ENCODE assay signal across 11 mouse cellular contexts in the genomic region with DNA sequence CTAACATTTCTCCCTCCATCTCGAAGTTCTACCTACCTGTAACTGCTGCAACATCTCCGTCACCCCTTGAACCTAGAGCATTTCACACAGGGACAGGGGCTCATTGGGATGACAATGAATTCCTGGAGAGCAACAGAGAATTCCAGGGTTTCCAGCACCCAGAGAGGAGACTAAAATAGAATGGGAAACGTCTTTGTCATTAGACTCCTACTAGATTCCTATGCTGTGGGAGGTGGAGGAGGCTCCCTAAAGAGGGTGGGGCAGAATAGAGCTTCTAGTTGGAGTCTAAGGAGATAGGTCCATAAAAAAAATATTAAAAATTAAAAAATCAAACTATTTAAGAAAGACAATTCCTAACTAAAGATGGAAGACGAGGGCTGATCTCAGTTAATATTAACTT. TPM values are rescaled to one million over a fixed set of nuclear protein-coding genes. Genes with fewer than 3 reads are reported as not detected.
DNase-seq lines count a peak whose midpoint lies in the region; ATAC-seq lines count a peak whose summit lies in the region.
"Had no signal": no experiment of that assay in that cellular context is flagged by ENCODE, and none has a peak within 500 bp of the region (broad histone marks: within the 10 kb centered on the region; RNA-seq: fewer than 3 reads in every experiment).

No protein-coding gene starts in this region.

- peak overlapping the region; percentile 57 for H3K4me3 ChIP-seq in kidney, embryonic 15.5 days (replicated peaks)
- peak overlapping the region; percentile 54 for H3K4me3 ChIP-seq in embryonic facial prominence, embryonic 11.5 days (ENCODE audit: low read depth, low read length)
- H3K4me3 ChIP-seq in hindbrain, embryonic 12.5 days = peak overlapping the region; percentile 62
- peak overlapping the region; percentile 75 for H3K4me3 ChIP-seq in midbrain, embryonic 16.5 days (ENCODE audit: low read depth, low read length)
- no peak overlapping the region for H3K4me3 ChIP-seq in liver, embryonic 12.5 days

- H3K36me3 ChIP-seq in kidney, embryonic 15.5 days = no peaks in the 10 kb centered on the region
- no peaks in the 10 kb centered on the region for H3K36me3 ChIP-seq in embryonic facial prominence, embryonic 11.5 days (replicated peaks; ENCODE audit: control insufficient read depth, insufficient read depth, low read depth, low read length)
- H3K36me3 ChIP-seq in hindbrain, embryonic 12.5 days = no peaks in the 10 kb centered on the region
- no peaks in the 10 kb centered on the region for H3K36me3 ChIP-seq in midbrain, embryonic 16.5 days (ENCODE audit: control insufficient read depth, insufficient read depth, low read length)
- no peaks in the 10 kb centered on the region for H3K36me3 ChIP-seq in liver, embryonic 12.5 days

- no peak overlapping the region for H3K27ac ChIP-seq in kidney, embryonic 15.5 days
- H3K27ac ChIP-seq in embryonic facial prominence, embryonic 11.5 days (replicated peaks; ENCODE audit: low read depth, low read length) = no peak overlapping the region
- peak overlapping the region; percentile 86; the same call in 1 of the 2 replicates for H3K27ac ChIP-seq in hindbrain, embryonic 12.5 days
- H3K27ac ChIP-seq in midbrain, embryonic 16.5 days (ENCODE audit: low read length) = peak overlapping the region; percentile 98
- H3K27ac ChIP-seq in liver, embryonic 12.5 days = no peak overlapping the region

- peaks cover 7% of the 10 kb centered on the region for H3K4me1 ChIP-seq in kidney, embryonic 15.5 days
- H3K4me1 ChIP-seq in embryonic facial prominence, embryonic 11.5 days (ENCODE audit: control insufficient read depth, insufficient read depth, low read length) = no peaks in the 10 kb centered on the region
- 0 out of 2 replicates have a peak, but pooled peaks cover 2% of the 10 kb centered on the region for H3K4me1 ChIP-seq in hindbrain, embryonic 12.5 days
- peaks cover 12% of the 10 kb centered on the region for H3K4me1 ChIP-seq in midbrain, embryonic 16.5 days (ENCODE audit: control insufficient read depth, insufficient read depth, low read length)
- H3K4me1 ChIP-seq in liver, embryonic 12.5 days = no peaks in the 10 kb centered on the region

- H3K9me3 ChIP-seq in kidney, embryonic 15.5 days (replicated peaks) = no peaks in the 10 kb centered on the region
- H3K9me3 ChIP-seq in embryonic facial prominence, embryonic 11.5 days (replicated peaks; ENCODE audit: control insufficient read depth, low read length) = no peaks in the 10 kb centered on the region
- no peaks in the 10 kb centered on the region for H3K9me3 ChIP-seq in hindbrain, embryonic 12.5 days (replicated peaks)
- H3K9me3 ChIP-seq in midbrain, embryonic 16.5 days (replicated peaks; ENCODE audit: control insufficient read depth, low read length, poor library complexity, severe bottlenecking) = no peaks in the 10 kb centered on the region
- no peaks in the 10 kb centered on the region for H3K9me3 ChIP-seq in liver, embryonic 12.5 days (replicated peaks)

- no peak for ATAC-seq in kidney, embryonic 15.5 days (replicated peaks; ENCODE audit: low FRiP score)
- no peak; the same call in 1 of the 2 replicates for ATAC-seq in embryonic facial prominence, embryonic 11.5 days (replicated peaks; ENCODE audit: insufficient number of reproducible peaks, low FRiP score, low TSS enrichment, low read depth)
- ATAC-seq in hindbrain, embryonic 12.5 days (ENCODE audit: low FRiP score) = peak; percentile 21; the same call in 1 of the 2 replicates
- ATAC-seq in midbrain, embryonic 16.5 days = peak; percentile 63
- ATAC-seq in erythroid progenitor cell, adult 5-6 weeks (replicated peaks; ENCODE audit: low FRiP score, poor library complexity, severe bottlenecking) = no peak
- ATAC-seq in liver, embryonic 12.5 days = no peak
- ATAC-seq: liver, postnatal 0 days had no signal

- H3K27me3 ChIP-seq in kidney, embryonic 15.5 days = peaks cover 17% of the 10 kb centered on the region
- H3K27me3 ChIP-seq in embryonic facial prominence, embryonic 11.5 days (ENCODE audit: control insufficient read depth, insufficient read depth, low read length) = 0 out of 2 replicates have a peak, but pooled peaks cover 3% of the 10 kb centered on the region
- H3K27me3 ChIP-seq in hindbrain, embryonic 12.5 days = no peaks in the 10 kb centered on the region
- no peaks in the 10 kb centered on the region for H3K27me3 ChIP-seq in midbrain, embryonic 16.5 days (ENCODE audit: control insufficient read depth, insufficient read depth, low read depth, low read length)
- peaks cover 25% of the 10 kb centered on the region for H3K27me3 ChIP-seq in liver, embryonic 12.5 days (replicated peaks)

- H3K9ac ChIP-seq in kidney, embryonic 15.5 days = no peak overlapping the region
- H3K9ac ChIP-seq in embryonic facial prominence, embryonic 11.5 days (replicated peaks; ENCODE audit: low read length) = no peak overlapping the region; the same call in 1 of the 2 replicates
- peak overlapping the region; percentile 71 for H3K9ac ChIP-seq in hindbrain, embryonic 12.5 days
- peak overlapping the region; percentile 94 for H3K9ac ChIP-seq in midbrain, embryonic 16.5 days (ENCODE audit: low read depth, low read length)
- no peak overlapping the region for H3K9ac ChIP-seq in liver, embryonic 12.5 days
- H3K9ac ChIP-seq: liver, postnatal 0 days had no signal

- 40% methylated on average over 4 of the region's 4 CpGs for WGBS in kidney, embryonic 15.5 days
- WGBS in embryonic facial prominence, embryonic 11.5 days = 41% methylated on average over 4 of the region's 4 CpGs
- 42% methylated on average over 4 of the region's 4 CpGs for WGBS in hindbrain, embryonic 12.5 days
- 33% methylated on average over 4 of the region's 4 CpGs for WGBS in midbrain, embryonic 16.5 days
- WGBS in liver, embryonic 12.5 days (ENCODE audit: insufficient replicate concordance) = 28% methylated on average over 4 of the region's 4 CpGs

- H3K4me2 ChIP-seq in kidney, embryonic 15.5 days = peak overlapping the region; percentile 93
- H3K4me2 ChIP-seq in embryonic facial prominence, embryonic 11.5 days (ENCODE audit: low read depth, low read length) = peak overlapping the region; percentile 92
- H3K4me2 ChIP-seq in hindbrain, embryonic 12.5 days (replicated peaks) = peak overlapping the region; percentile 84
- H3K4me2 ChIP-seq in midbrain, embryonic 16.5 days (ENCODE audit: low read length) = peak overlapping the region; percentile 59
- H3K4me2 ChIP-seq in liver, embryonic 12.5 days = no peak overlapping the region

- no peak for DNase-seq in kidney, postnatal 14 days
- no peak for DNase-seq in embryonic facial prominence, embryonic 11.5 days (ENCODE audit: low spot score)
- DNase-seq in natural killer cell, adult 2 months (ENCODE audit: low spot score in 2 of 2) = no peak

RNA-seq across cellular contexts. Expression of a gene that starts 0.5 kb away (rescaled TPM):
- polyA plus RNA-seq in kidney, embryonic 15.5 days (2015; fragmentation: Nextera tagmentation; extraction: Ambion mirVana) = 1.4 and 1.6 TPM in 2 replicates
- polyA plus RNA-seq in embryonic facial prominence, embryonic 11.5 days (2014; fragmentation: Nextera tagmentation; extraction: Ambion mirVana) = 3.0 and 3.9 TPM in 2 replicates
- polyA plus RNA-seq in hindbrain, embryonic 12.5 days (2016; fragmentation: Nextera tagmentation; extraction: Ambion mirVana) = 10.5 and 11.1 TPM in 2 replicates
- 40.6 and 43.1 TPM in 2 replicates for polyA plus RNA-seq in midbrain, embryonic 16.5 days (2015; fragmentation: Nextera tagmentation; extraction: Ambion mirVana)
- total RNA-seq in erythroid progenitor cell, adult 5-6 weeks (2015; ENCODE audit: low replicate concordance) = not detected in 2 replicates
- total RNA-seq in erythroid progenitor cell, adult 5-6 weeks (2017; ENCODE audit: low replicate concordance) = not detected in 2 replicates
- 0.05 and 0.20 TPM in 2 replicates for polyA plus RNA-seq in liver, embryonic 12.5 days (2016; fragmentation: Nextera tagmentation; extraction: Ambion mirVana)
- total RNA-seq: MEL had no signal
- polyA plus RNA-seq: gonadal fat pad, adult 2 months had no signal

Comparison
In these comparisons a context has a peak if more than half of its experiments do, and no peak if none do; other contexts are left out.
1. ATAC-seq: peak in hindbrain, embryonic 12.5 days (single experiment) and midbrain, embryonic 16.5 days (single experiment); none in kidney, embryonic 15.5 days (single experiment), embryonic facial prominence, embryonic 11.5 days (single experiment), erythroid progenitor cell, adult 5-6 weeks (single experiment) and liver, embryonic 12.5 days (single experiment).
2. H3K27ac ChIP-seq: peak in hindbrain, embryonic 12.5 days (single experiment) and midbrain, embryonic 16.5 days (single experiment); none in kidney, embryonic 15.5 days (single experiment), embryonic facial prominence, embryonic 11.5 days (single experiment) and liver, embryonic 12.5 days (single experiment).
3. H3K9ac ChIP-seq: peak in hindbrain, embryonic 12.5 days (single experiment) and midbrain, embryonic 16.5 days (single experiment); none in kidney, embryonic 15.5 days (single experiment), embryonic facial prominence, embryonic 11.5 days (single experiment) and liver, embryonic 12.5 days (single experiment).